Mouse (Mus musculus) cerebellum, postnatal 14 days (tissue): Measurements from ENCODE around the gene Trappc3l.

Experiments
- DNase-seq, 2 experiments: peaks; one replicate each; pipeline ENCODE4 v3.0.0; 2021; ENCODE audit warnings: mixed read lengths in 2 of 2

Gene Trappc3l

GRCm38 (mm10) chr10:34095964-34096363 lies 58.6 kb downstream of the Trappc3l start:
- peak in 1 of 2 experiments; percentile 2 for DNase-seq

- peak; percentile 34 to 42 for DNase-seq
Measured at GRCm38 (mm10) chr10:34096418-34096883, 59.1 kb downstream of the Trappc3l start, which contains the start of gene Calhm5. Calhm5 (minus strand) TSS chr10:34096519.

- DNase-seq: no peak
Measured at GRCm38 (mm10) chr10:34110863-34111465, 73.6 kb downstream of the Trappc3l start.

- no peak for DNase-seq
Measured at GRCm38 (mm10) chr10:34111964-34112738, 74.8 kb downstream of the Trappc3l start.

GRCm38 (mm10) chr10:34117131-34117530 lies 79.7 kb downstream of the Trappc3l start:
- no peak for DNase-seq

- no peak for DNase-seq
Measured at GRCm38 (mm10) chr10:34117770-34118169, 80.4 kb downstream of the Trappc3l start.

- no peak for DNase-seq
Measured at GRCm38 (mm10) chr10:34118421-34118820, 81.0 kb downstream of the Trappc3l start.

- peak; percentile 26 to 35 for DNase-seq
Measured at GRCm38 (mm10) chr10:34127392-34128378, 90.3 kb downstream of the Trappc3l start, which contains the start of gene Calhm6. Calhm6 (minus strand) TSS chr10:34127984.

- peak in 1 of 2 experiments; percentile 5 for DNase-seq
Measured at GRCm38 (mm10) chr10:34128391-34128790, 91.0 kb downstream of the Trappc3l start.

GRCm38 (mm10) chr10:34131356-34131755 lies 94.0 kb downstream of the Trappc3l start:
- no peak for DNase-seq

GRCm38 (mm10) chr10:34136432-34136831 lies 99.0 kb downstream of the Trappc3l start:
- DNase-seq: peak in 1 of 2 experiments; percentile 4

GRCm38 (mm10) chr10:34138027-34138426 lies 100.6 kb downstream of the Trappc3l start:
- no peak for DNase-seq

- no peak for DNase-seq
Measured at GRCm38 (mm10) chr10:34139768-34140167, 102.4 kb downstream of the Trappc3l start.

- DNase-seq: no peak
Measured at GRCm38 (mm10) chr10:34141693-34142092, 104.3 kb downstream of the Trappc3l start.

GRCm38 (mm10) chr10:34149772-34150171 lies 112.4 kb downstream of the Trappc3l start:
- no peak for DNase-seq

GRCm38 (mm10) chr10:34150454-34150853 lies 113.1 kb downstream of the Trappc3l start:
- no peak for DNase-seq

GRCm38 (mm10) chr10:34151827-34152226 lies 114.4 kb downstream of the Trappc3l start:
- peak; percentile 18 to 26 for DNase-seq

GRCm38 (mm10) chr10:34155796-34156554 lies 118.6 kb downstream of the Trappc3l start:
- no peak for DNase-seq
